Mouse (Mus musculus) heart, embryonic 11.5 days (tissue): ENCODE data around the gene Camkk2. TPM values are rescaled to one million over a fixed set of nuclear protein-coding genes. Genes with fewer than 3 reads are reported as not detected.
A peak's percentile ranks its signal among the peaks of the same experiment; 100 is the strongest.

Source experiments
- ATAC-seq: fragments of 200-750 bp; cut with Nextera tagmentation; replicated peaks from 2 replicates; pipeline ENCODE4 v1.8.0; 2017; ENCODE audit warnings: moderate library complexity; ENCODE audit not compliant: insufficient number of reproducible peaks, low FRiP score, low TSS enrichment
- H3K27ac ChIP-seq: fragments of 300-500 bp; sonication (generic); 2 replicates; pipeline ENCODE4 v1.5.1; 2014; ENCODE audit warnings: mild to moderate bottlenecking, low read depth, low read length
- H3K27me3 ChIP-seq: fragments of 300-500 bp; sonication (generic); 2 replicates; pipeline ENCODE4 v1.6.1; 2014; ENCODE audit warnings: mild to moderate bottlenecking, low read length, mixed read lengths; ENCODE audit not compliant: control insufficient read depth, insufficient read depth
- H3K36me3 ChIP-seq: fragments of 300-500 bp; sonication (generic); 2 replicates; pipeline ENCODE4 v1.6.1; 2014; ENCODE audit warnings: mild to moderate bottlenecking, low read length, moderate library complexity, mixed read lengths; ENCODE audit not compliant: control insufficient read depth, insufficient read depth
- H3K4me1 ChIP-seq: fragments of 300-500 bp; sonication (generic); 2 replicates; pipeline ENCODE4 v1.6.1; 2014; ENCODE audit warnings: low read length; ENCODE audit not compliant: control insufficient read depth, insufficient read depth
- H3K4me2 ChIP-seq: fragments of 300-500 bp; sonication (generic); 2 replicates; pipeline ENCODE4 v1.6.1; 2014; ENCODE audit warnings: mild to moderate bottlenecking, moderate library complexity
- H3K4me3 ChIP-seq: fragments of 300-500 bp; sonication (generic); 2 replicates; pipeline ENCODE4 v1.5.1; 2014; ENCODE audit warnings: low read depth, low read length
- H3K9ac ChIP-seq: fragments of 300-500 bp; sonication (generic); 2 replicates; pipeline ENCODE4 v1.6.1; 2014; ENCODE audit warnings: mild to moderate bottlenecking, low read depth, low read length, moderate library complexity
- H3K9me3 ChIP-seq: fragments of 300-500 bp; sonication (generic); replicated peaks from 2 replicates; pipeline ENCODE4 v1.6.1; 2016; ENCODE audit warnings: low read length; ENCODE audit not compliant: control insufficient read depth
- WGBS: fragments of 180-500 bp; shearing (Covaris S2); extraction: QIAGEN DNeasy Blood & Tissue Kit; methylation state at CpG from one replicate; pipeline ENCODE4 v1.1.7; 2014; ENCODE audit not compliant: insufficient replicate concordance; 5-methylcytosine and 5-hydroxymethylcytosine counted together
- polyA plus RNA-seq: library from polyadenylated mRNA; unstranded; fragments of >200 nt; fragmentation: Nextera tagmentation; extraction: Ambion mirVana; gene quantifications from 2 replicates; pipeline ENCODE4 v1.2.1, GENCODE M21; 2014

Gene Camkk2
- 8.7 and 14.0 TPM in 2 replicates for polyA plus RNA-seq

DNA sequence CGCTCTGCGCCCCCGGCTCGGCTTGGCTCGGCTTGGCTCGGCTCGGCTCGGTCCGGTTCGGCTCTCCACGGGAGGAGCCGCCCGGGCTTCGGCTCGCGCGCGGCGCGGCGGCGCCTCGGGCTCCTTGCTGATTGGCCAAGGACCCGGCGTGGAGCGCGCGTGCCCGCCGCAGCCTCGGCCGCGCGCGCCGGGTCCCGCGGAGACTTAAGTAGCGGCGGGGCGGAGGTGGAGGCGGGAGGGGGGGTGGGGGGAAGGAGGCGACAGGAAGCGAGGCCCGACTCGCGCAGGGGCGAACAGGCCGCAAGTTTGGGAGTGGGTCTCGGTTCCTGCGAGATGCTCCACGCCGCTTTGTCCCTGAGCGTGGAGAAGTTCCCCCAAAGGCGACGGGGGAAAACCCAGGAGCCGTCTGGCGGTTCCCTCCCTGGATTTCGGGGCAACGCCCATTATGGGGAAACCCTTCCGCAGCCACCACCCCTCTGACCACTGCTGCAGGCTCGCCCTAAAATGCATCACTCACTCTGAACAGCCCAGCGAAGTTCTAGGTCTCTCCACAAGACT is at the start of gene Camkk2:
Gene Camkk2 (minus strand): TSS at position 133 of the 558 bp plus-strand sequence.
- ATAC-seq = peak; percentile 50
- Histone ChIP-seq H3K27ac (peak within 1 kb of the TSS; percentile 57; the same call in 1 of the 2 replicates), H3K36me3 (no peaks in the 10 kb centered on the region), H3K9me3 (no peaks in the 10 kb centered on the region), H3K9ac (peak within 1 kb of the TSS; percentile 87), H3K27me3 (no peaks in the 10 kb centered on the region), H3K4me3 (peak within 1 kb of the TSS; percentile 94), H3K4me1 (peaks cover 13% of the 10 kb centered on the region; the same call in 1 of the 2 replicates), H3K4me2 (peak within 1 kb of the TSS; percentile 98)
- under 1% methylated on average over 51 of the region's 63 CpGs for WGBS

DNA sequence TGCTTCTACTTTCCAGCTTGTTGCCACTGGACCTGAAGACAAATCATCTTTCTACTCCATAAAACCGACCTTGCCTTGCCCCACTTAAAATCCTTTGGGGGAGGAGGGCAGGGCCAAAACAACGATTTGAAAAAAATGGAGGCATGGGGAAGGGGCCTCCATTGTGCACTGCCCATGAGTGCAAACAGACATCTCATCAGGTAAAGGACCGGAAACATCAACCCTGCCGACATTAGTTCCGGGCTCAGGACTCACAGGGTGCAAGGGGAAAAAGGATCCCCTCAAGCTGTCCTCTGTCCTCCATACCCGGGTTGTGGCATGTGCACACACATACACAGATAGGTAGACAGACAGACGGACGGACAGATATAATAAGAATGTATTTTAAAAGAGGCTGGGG is 45.9 kb upstream of the Camkk2 start:
- no peaks in the 10 kb centered on the region for H3K9me3 ChIP-seq
- 76% methylated on average over 8 of the region's 8 CpGs for WGBS
- H3K27ac ChIP-seq = no peak overlapping the region
- no peak overlapping the region for H3K9ac ChIP-seq
- H3K36me3 ChIP-seq = no peaks in the 10 kb centered on the region
- ATAC-seq = no peak
- H3K4me2 ChIP-seq = no peak overlapping the region
- no peaks in the 10 kb centered on the region for H3K27me3 ChIP-seq
- peaks cover 2% of the 10 kb centered on the region for H3K4me1 ChIP-seq
- no peak overlapping the region for H3K4me3 ChIP-seq

DNA sequence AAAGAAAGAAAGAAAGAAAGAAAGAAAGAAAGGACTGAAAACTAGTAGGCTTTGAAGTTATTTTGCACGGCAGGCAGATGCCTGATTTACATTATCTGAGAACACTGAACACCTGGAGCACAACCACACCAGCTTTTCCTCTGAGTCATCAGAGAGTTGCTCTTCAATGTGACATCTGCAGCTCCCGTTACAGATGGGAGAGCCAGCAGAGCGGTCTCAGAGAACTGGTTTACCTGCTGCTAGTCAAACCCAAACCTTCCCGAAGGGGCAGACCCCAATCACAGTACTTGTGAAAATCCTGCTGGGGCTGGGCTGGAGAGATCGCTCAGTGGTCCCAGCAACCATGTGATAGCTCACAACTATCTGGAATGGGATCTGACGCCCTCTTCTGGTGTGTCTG is 45.2 kb upstream of the Camkk2 start:
- H3K4me1 ChIP-seq = peaks cover 5% of the 10 kb centered on the region
- 59% methylated on average over 6 of the region's 6 CpGs for WGBS

DNA sequence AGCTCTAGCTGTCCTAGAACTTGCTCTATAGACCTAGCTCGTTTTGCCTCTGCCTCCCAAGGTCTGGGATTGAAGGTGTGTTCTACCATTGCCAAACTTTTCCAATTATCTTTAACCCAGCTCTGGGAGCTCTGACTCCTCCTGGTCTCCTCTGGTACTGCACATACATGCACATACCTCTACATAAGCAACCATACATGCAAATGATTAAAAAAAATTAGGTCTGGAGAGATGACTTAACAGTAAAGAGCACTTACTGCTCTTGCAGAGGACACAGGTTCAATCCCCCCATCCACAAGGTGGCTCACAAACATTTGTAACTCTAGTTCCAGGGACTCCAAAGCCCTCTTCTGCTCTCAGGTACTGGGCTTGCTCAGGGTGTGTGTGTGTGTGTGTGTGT is 44.8 kb upstream of the Camkk2 start:
- no peaks in the 10 kb centered on the region for H3K9me3 ChIP-seq
- no peak overlapping the region for H3K9ac ChIP-seq
- 70% methylated on average over 1 of the region's 1 CpGs for WGBS
- no peaks in the 10 kb centered on the region for H3K27me3 ChIP-seq
- no peak overlapping the region for H3K4me2 ChIP-seq
- H3K4me3 ChIP-seq = no peak overlapping the region
- ATAC-seq = no peak
- peaks cover 5% of the 10 kb centered on the region for H3K4me1 ChIP-seq
- H3K36me3 ChIP-seq = 0 out of 2 replicates have a peak, but pooled peaks cover 3% of the 10 kb centered on the region
- H3K27ac ChIP-seq = no peak overlapping the region

More for the DNA sequence above, 45.2 kb upstream of the Camkk2 start:
- no peaks in the 10 kb centered on the region for H3K9me3 ChIP-seq
- H3K36me3 ChIP-seq = 0 out of 2 replicates have a peak, but pooled peaks cover under 1% of the 10 kb centered on the region
- ATAC-seq = no peak
- no peak overlapping the region for H3K27ac ChIP-seq
- H3K4me2 ChIP-seq = no peak overlapping the region
- H3K9ac ChIP-seq = no peak overlapping the region
- H3K4me3 ChIP-seq = no peak overlapping the region
- no peaks in the 10 kb centered on the region for H3K27me3 ChIP-seq

DNA sequence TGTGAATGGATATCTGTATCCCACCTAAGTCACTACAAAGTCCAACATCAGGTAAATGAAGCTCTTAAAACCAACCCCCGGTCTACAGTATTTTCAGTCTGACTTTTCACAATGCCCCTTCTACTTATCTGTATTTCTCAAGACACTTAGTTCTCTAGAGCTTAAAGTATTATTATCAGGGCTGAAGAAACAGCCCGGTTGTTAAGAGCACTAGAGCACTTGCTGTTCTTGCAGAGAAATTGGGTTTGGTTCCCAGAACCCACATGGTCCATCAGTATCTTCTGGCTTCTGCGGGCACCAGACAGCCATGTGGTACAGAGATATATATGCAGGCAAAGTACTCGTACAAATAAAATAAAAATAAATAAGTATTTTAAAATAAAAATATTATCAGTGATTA is 43.2 kb upstream of the Camkk2 start:
- H3K4me3 ChIP-seq = no peak overlapping the region
- 86% methylated on average over 4 of the region's 4 CpGs for WGBS
- no peak overlapping the region for H3K9ac ChIP-seq
- H3K27me3 ChIP-seq = no peaks in the 10 kb centered on the region
- no peak overlapping the region for H3K4me2 ChIP-seq
- H3K9me3 ChIP-seq = no peaks in the 10 kb centered on the region
- H3K4me1 ChIP-seq = peaks cover 5% of the 10 kb centered on the region
- no peak overlapping the region for H3K27ac ChIP-seq
- ATAC-seq = no peak
- peaks cover 18% of the 10 kb centered on the region for H3K36me3 ChIP-seq

DNA sequence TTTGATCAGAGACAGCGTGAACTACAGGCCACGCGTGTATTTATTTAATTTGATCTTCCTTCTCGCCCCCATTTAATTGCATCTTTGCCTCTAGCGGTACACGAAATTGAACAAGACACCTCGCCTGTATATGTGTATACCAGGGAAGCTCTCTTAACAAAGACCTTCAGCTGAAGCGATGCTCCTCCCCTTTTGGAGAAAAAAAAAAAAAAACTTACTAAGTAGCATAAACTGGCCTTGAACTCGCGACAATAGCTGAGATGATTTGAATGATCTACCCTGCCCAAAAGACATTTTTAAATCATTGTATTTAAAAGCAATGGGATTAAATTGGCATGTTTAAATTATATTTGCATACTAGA is 42.3 kb upstream of the Camkk2 start:
- Histone ChIP-seq H3K36me3 (peaks cover 23% of the 10 kb centered on the region), H3K4me1 (peaks cover 5% of the 10 kb centered on the region), H3K4me2 (peak overlapping the region; percentile 71), H3K9me3 (no peaks in the 10 kb centered on the region), H3K9ac (peak overlapping the region; percentile 95), H3K27me3 (no peaks in the 10 kb centered on the region), H3K27ac (peak overlapping the region; percentile 98), H3K4me3 (peak overlapping the region; percentile 85)
- ATAC-seq = peak; percentile 29; the same call in 1 of the 2 replicates
- WGBS = under 1% methylated on average over 10 of the region's 10 CpGs

DNA sequence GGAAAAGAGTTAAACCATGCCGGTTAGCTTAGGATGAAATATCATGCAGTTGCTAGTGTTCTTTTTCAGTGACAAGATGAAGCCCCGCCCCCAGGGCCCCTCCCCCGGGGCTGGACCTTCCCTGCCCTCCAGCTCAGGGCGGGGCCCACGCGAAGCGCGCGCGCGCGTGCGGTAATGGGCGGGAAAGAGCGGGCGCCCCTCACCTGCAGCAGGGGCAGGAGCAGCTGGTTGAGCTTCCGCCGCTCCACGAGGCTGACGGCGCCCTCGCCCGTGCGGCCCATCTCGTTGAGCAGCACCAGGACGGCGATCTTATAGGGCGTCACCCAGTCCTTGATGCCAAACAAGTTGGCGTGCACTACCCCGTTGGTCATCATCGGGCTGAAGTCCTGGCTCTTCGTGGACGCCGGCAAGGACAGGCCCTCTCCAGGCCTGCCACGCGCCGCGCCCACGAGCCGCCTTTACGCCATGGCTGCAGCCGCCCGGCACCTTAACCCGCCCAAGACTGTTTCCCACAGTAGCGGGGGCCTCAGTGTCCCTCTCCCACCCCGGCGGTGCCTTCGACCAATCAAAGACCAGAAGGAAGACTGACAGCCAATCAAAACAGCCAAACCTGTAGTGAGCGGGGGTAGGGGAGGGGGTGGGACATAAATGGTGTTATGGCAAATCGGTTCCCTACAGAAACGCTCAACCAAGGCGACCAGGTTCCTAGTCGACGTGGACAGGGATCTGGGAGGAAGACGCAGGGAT is 41.7 kb upstream of the Camkk2 start, which contains the start of gene Anapc5:
Gene Anapc5 (minus strand): TSS at position 563 of the 747 bp plus-strand sequence.
- H3K27me3 ChIP-seq = no peaks in the 10 kb centered on the region
- peak within 1 kb of the TSS; percentile 98 for H3K27ac ChIP-seq
- no peaks in the 10 kb centered on the region for H3K9me3 ChIP-seq
- peak; percentile 99 for ATAC-seq
- H3K9ac ChIP-seq = peak within 1 kb of the TSS; percentile 95
- H3K4me3 ChIP-seq = peak within 1 kb of the TSS; percentile 85
- WGBS = under 1% methylated on average over 55 of the region's 55 CpGs
- H3K4me2 ChIP-seq = peak within 1 kb of the TSS; percentile 71
- peaks cover 5% of the 10 kb centered on the region for H3K4me1 ChIP-seq
- H3K36me3 ChIP-seq = peaks cover 27% of the 10 kb centered on the region

DNA sequence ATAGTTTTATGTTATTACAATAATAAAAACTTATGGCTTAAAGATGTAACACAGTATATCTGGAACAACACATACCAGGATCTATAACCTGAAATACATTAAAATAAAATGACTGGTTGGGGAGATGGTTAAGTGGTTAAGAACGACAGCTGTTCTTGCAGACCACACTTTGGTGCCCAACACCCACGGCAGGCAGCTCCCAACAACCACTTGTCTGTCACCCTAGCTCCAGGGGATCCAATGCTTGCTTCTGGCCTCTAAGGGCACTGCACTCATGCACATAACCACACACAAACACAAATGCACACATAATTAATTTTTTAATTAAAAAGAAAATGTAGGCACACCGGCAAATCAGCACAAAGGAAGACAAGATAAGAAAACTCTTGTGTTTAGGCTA is 33.5 kb upstream of the Camkk2 start:
- ATAC-seq = no peak
- Histone ChIP-seq H3K4me3 (no peak overlapping the region), H3K4me2 (no peak overlapping the region), H3K9me3 (no peaks in the 10 kb centered on the region), H3K36me3 (peaks cover 61% of the 10 kb centered on the region), H3K4me1 (no peaks in the 10 kb centered on the region), H3K27me3 (no peaks in the 10 kb centered on the region), H3K9ac (no peak overlapping the region), H3K27ac (no peak overlapping the region)
- 81% methylated on average over 3 of the region's 3 CpGs for WGBS
